Mouse (Mus musculus) adipocyte (in vitro differentiated cells): ENCODE measurements around the gene Sap18b.
"Not testable (repeated sequence)": the region's sequence is repeated elsewhere in the genome, so short reads cannot be mapped to it uniquely, and the experiment has no call there.

ENCODE experiments used
- DNase-seq: peaks from one replicate; pipeline ENCODE4 v3.0.0-alpha.2; 2016; ENCODE audit warnings: low spot score

The Sap18b gene

GRCm38 (mm10) chr8:95822699-95823098 is 2.4 kb upstream of the Sap18b start:
- DNase-seq, result no peak

GRCm38 (mm10) chr8:95830144-95830543 is 5.0 kb downstream of the Sap18b start:
- DNase-seq, result no peak

- DNase-seq, result peak; percentile 91
Observed at GRCm38 (mm10) chr8:95832603-95833434, 7.7 kb downstream of the Sap18b start.

GRCm38 (mm10) chr8:95833435-95833984 is 8.4 kb downstream of the Sap18b start:
- DNase-seq, result no peak

- DNase-seq, result no peak
Observed at GRCm38 (mm10) chr8:95835891-95836290, 10.7 kb downstream of the Sap18b start.

- DNase-seq, result no peak
Observed at GRCm38 (mm10) chr8:95837266-95837665, 12.1 kb downstream of the Sap18b start.

- no peak for DNase-seq
Observed at GRCm38 (mm10) chr8:95839289-95839688, 14.1 kb downstream of the Sap18b start.

GRCm38 (mm10) chr8:95841436-95841835 is 16.3 kb downstream of the Sap18b start:
- no peak for DNase-seq

GRCm38 (mm10) chr8:95843968-95844367 is 18.8 kb downstream of the Sap18b start:
- no peak for DNase-seq

GRCm38 (mm10) chr8:95845026-95845425 is 19.9 kb downstream of the Sap18b start:
- no peak for DNase-seq

GRCm38 (mm10) chr8:95848061-95848551 is 23.0 kb downstream of the Sap18b start:
- DNase-seq, result no peak

GRCm38 (mm10) chr8:95848734-95849464 is 23.8 kb downstream of the Sap18b start:
- DNase-seq, result no peak

GRCm38 (mm10) chr8:95850326-95850725 is 25.2 kb downstream of the Sap18b start:
- no peak for DNase-seq

GRCm38 (mm10) chr8:95852290-95852689 is 27.1 kb downstream of the Sap18b start:
- DNase-seq, result peak; percentile 98

- DNase-seq, result peak; percentile 98
Observed at GRCm38 (mm10) chr8:95853102-95853843, 28.1 kb downstream of the Sap18b start, which contains the start of gene Slc38a7. TSS of gene Slc38a7 (minus strand) at chr8:95853539.

- no peak for DNase-seq
Observed at GRCm38 (mm10) chr8:95854174-95854573, 29.0 kb downstream of the Sap18b start.

- DNase-seq, result not testable (repeated sequence)
Observed at GRCm38 (mm10) chr8:95863761-95864440, 38.8 kb downstream of the Sap18b start.

- DNase-seq, result not testable (repeated sequence)
Observed at GRCm38 (mm10) chr8:95864851-95865250, 39.7 kb downstream of the Sap18b start.

GRCm38 (mm10) chr8:95871690-95872089 is 46.5 kb downstream of the Sap18b start:
- no peak for DNase-seq

- DNase-seq, result no peak
Observed at GRCm38 (mm10) chr8:95875270-95875669, 50.1 kb downstream of the Sap18b start.
